ENCODE assay signal across 8 mouse cellular contexts in genomic region chr9:103108341-103108798, GRCm38 (mm10). TPM values are rescaled to one million over a fixed set of nuclear protein-coding genes. Genes with fewer than 3 reads are reported as not detected.
DNase-seq lines count a peak whose midpoint lies in the region; ATAC-seq and TF ChIP-seq lines count a peak whose summit lies in the region.
"Not testable (repeated sequence)": the region's sequence is repeated elsewhere in the genome, so short reads cannot be mapped to it uniquely, and the experiment has no call there.

No protein-coding gene starts in this region.

- not testable (repeated sequence) for H3K27ac ChIP-seq in bone marrow, adult 2 months (ENCODE audit: control insufficient read depth, insufficient read depth, low read depth, low read length, poor library complexity); embryonic facial prominence, embryonic 12.5 days; left cerebral cortex, adult 2 months; lung, embryonic 15.5 days; stomach, embryonic 16.5 days (ENCODE audit: low read length)
- peak overlapping the region; percentile 66; the same call in 1 of the 2 replicates for H3K27ac ChIP-seq in gastrocnemius, adult 2 months
- H3K27ac ChIP-seq in hindbrain, embryonic 14.5 days: 0 out of 2 replicates have a peak overlapping the region, but pooled peaks have one; percentile 45

- not testable (repeated sequence) for TF ChIP-seq CTCF in bone marrow, adult 2 months (IDR thresholded peaks at IDR 0.05; ENCODE audit: control insufficient read depth, insufficient read depth, low read length); gastrocnemius, adult 2 months (IDR thresholded peaks at IDR 0.05); left cerebral cortex, adult 2 months (IDR thresholded peaks at IDR 0.05)

- peak overlapping the region; percentile 40 for H3K4me2 ChIP-seq in embryonic facial prominence, embryonic 12.5 days (replicated peaks)
- peak overlapping the region; percentile 53 for H3K4me2 ChIP-seq in hindbrain, embryonic 14.5 days (replicated peaks)
- H3K4me2 ChIP-seq in lung, embryonic 15.5 days: peak overlapping the region; percentile 47
- H3K4me2 ChIP-seq in stomach, embryonic 16.5 days (ENCODE audit: low read depth, low read length): peak overlapping the region; percentile 50

- H3K4me3 ChIP-seq in bone marrow, adult 2 months (replicated peaks; ENCODE audit: control insufficient read depth, low read depth, low read length): peak overlapping the region; percentile 43
- peak overlapping the region; percentile 27 for H3K4me3 ChIP-seq in embryonic facial prominence, embryonic 12.5 days
- peak overlapping the region; percentile 56 for H3K4me3 ChIP-seq in gastrocnemius, adult 2 months
- H3K4me3 ChIP-seq in hindbrain, embryonic 14.5 days (replicated peaks; ENCODE audit: low read length): peak overlapping the region; percentile 39
- H3K4me3 ChIP-seq in left cerebral cortex, adult 2 months: 0 out of 2 replicates have a peak overlapping the region, but pooled peaks have one; percentile 14
- H3K4me3 ChIP-seq in lung, embryonic 15.5 days: peak overlapping the region; percentile 44
- H3K4me3 ChIP-seq in stomach, embryonic 16.5 days (replicated peaks; ENCODE audit: low read length): peak overlapping the region; percentile 44

- 22% methylated on average over 9 of the region's 14 CpGs for WGBS in bone marrow, adult 2 months
- WGBS in embryonic facial prominence, embryonic 12.5 days: 23% methylated on average over 10 of the region's 14 CpGs
- 17% methylated on average over 7 of the region's 14 CpGs for WGBS in hindbrain, embryonic 14.5 days
- WGBS in lung, embryonic 15.5 days: 28% methylated on average over 10 of the region's 14 CpGs
- 19% methylated on average over 7 of the region's 14 CpGs for WGBS in stomach, embryonic 16.5 days

- ATAC-seq in embryonic facial prominence, embryonic 12.5 days (ENCODE audit: insufficient number of reproducible peaks, insufficient read depth, low FRiP score, low TSS enrichment): peak; percentile 49; the same call in 1 of the 2 replicates
- peak; percentile 38 for ATAC-seq in hindbrain, embryonic 14.5 days (ENCODE audit: low FRiP score)
- peak; percentile 55; the same call in 1 of the 2 replicates for ATAC-seq in lung, embryonic 15.5 days (ENCODE audit: borderline replicate concordance, extremely low read depth, low FRiP score, low TSS enrichment)
- ATAC-seq in stomach, embryonic 16.5 days (ENCODE audit: insufficient read depth, low FRiP score): peak; percentile 54; the same call in 1 of the 2 replicates

- not testable (repeated sequence) for TF ChIP-seq POLR2A in bone marrow, adult 2 months (IDR thresholded peaks at IDR 0.05; ENCODE audit: borderline replicate concordance, control insufficient read depth, low read depth, low read length)

- not testable (repeated sequence) for H3K36me3 ChIP-seq in embryonic facial prominence, embryonic 12.5 days; hindbrain, embryonic 14.5 days (replicated peaks; ENCODE audit: control insufficient read depth, insufficient read depth); lung, embryonic 15.5 days; stomach, embryonic 16.5 days (ENCODE audit: control insufficient read depth, insufficient read depth, low read length)

- DNase-seq in gastrocnemius, adult 2 months; left cerebral cortex, adult 2 months (ENCODE audit: extremely low spot score in 1 of 2, low spot score in 2 of 2): not testable (repeated sequence)
- DNase-seq in hindbrain, embryonic 14.5 days (ENCODE audit: low spot score): peak; percentile 68
- DNase-seq in natural killer cell, adult 2 months (ENCODE audit: low spot score in 2 of 2): peak; percentile 25 to 27

- peaks cover 29% of the 10 kb centered on the region for H3K27me3 ChIP-seq in embryonic facial prominence, embryonic 12.5 days
- not testable (repeated sequence) for H3K27me3 ChIP-seq in hindbrain, embryonic 14.5 days (ENCODE audit: control insufficient read depth, insufficient read depth, low read length)
- peaks cover 38% of the 10 kb centered on the region for H3K27me3 ChIP-seq in lung, embryonic 15.5 days
- peaks cover 34% of the 10 kb centered on the region for H3K27me3 ChIP-seq in stomach, embryonic 16.5 days (ENCODE audit: control insufficient read depth, insufficient read depth, low read length)

- not testable (repeated sequence) for H3K9me3 ChIP-seq in embryonic facial prominence, embryonic 12.5 days; hindbrain, embryonic 14.5 days (ENCODE audit: control insufficient read depth, low read length); lung, embryonic 15.5 days; stomach, embryonic 16.5 days (replicated peaks; ENCODE audit: control insufficient read depth, low read length)

- H3K4me1 ChIP-seq in bone marrow, adult 2 months (ENCODE audit: control insufficient read depth, insufficient read depth, low read length): not testable (repeated sequence)
- H3K4me1 ChIP-seq in embryonic facial prominence, embryonic 12.5 days: peaks cover 18% of the 10 kb centered on the region
- H3K4me1 ChIP-seq in hindbrain, embryonic 14.5 days (replicated peaks; ENCODE audit: control insufficient read depth, insufficient read depth, low read length): peaks cover 17% of the 10 kb centered on the region
- H3K4me1 ChIP-seq in lung, embryonic 15.5 days: peaks cover 35% of the 10 kb centered on the region
- H3K4me1 ChIP-seq in stomach, embryonic 16.5 days (ENCODE audit: control insufficient read depth, insufficient read depth, low read length): peaks cover 11% of the 10 kb centered on the region

- H3K9ac ChIP-seq in embryonic facial prominence, embryonic 12.5 days; hindbrain, embryonic 14.5 days; lung, embryonic 15.5 days: not testable (repeated sequence)
- 0 out of 2 replicates have a peak overlapping the region, but pooled peaks have one; percentile 32 for H3K9ac ChIP-seq in stomach, embryonic 16.5 days (ENCODE audit: low read length)

- intact Hi-C loops in gastrocnemius, adult 2 months (cut with DNase I); left cerebral cortex, adult 2 months (cut with DNase I): not testable (repeated sequence)

RNA-seq across cellular contexts. Expression of gene Rab6b, which starts 3.2 kb away (rescaled TPM):
- polyA plus RNA-seq in bone marrow, adult 2 months (2011; ENCODE audit: insufficient read depth, insufficient read length, low replicate concordance, missing spikeins): 1.3 and 1.8 TPM in 2 replicates
- 11.1 and 11.5 TPM in 2 replicates for polyA plus RNA-seq in embryonic facial prominence, embryonic 12.5 days (2016; fragmentation: Nextera tagmentation; extraction: Ambion mirVana)
- total RNA-seq in gastrocnemius, adult 2 months (2021): 1 to 10 TPM; 1.1 to 1.2 TPM
- 80.7 and 92.0 TPM in 2 replicates for polyA plus RNA-seq in hindbrain, embryonic 14.5 days (2014; fragmentation: Nextera tagmentation; extraction: Ambion mirVana)
- total RNA-seq in left cerebral cortex, adult 2 months (2021): 100 to 1,000 TPM; 605 to 610 TPM
- polyA plus RNA-seq in lung, embryonic 15.5 days (2015; fragmentation: Nextera tagmentation; extraction: Ambion mirVana): 3.8 and 4.3 TPM in 2 replicates
- 5.5 and 6.1 TPM in 2 replicates for polyA plus RNA-seq in stomach, embryonic 16.5 days (2015; fragmentation: Nextera tagmentation; extraction: Ambion mirVana)
